11 mouse cellular contexts compared by ENCODE assay signal in genomic region chr10:84658088-84658848, GRCm38 (mm10). TPM values are rescaled to one million over a fixed set of nuclear protein-coding genes. Genes with fewer than 3 reads are reported as not detected.
DNase-seq lines count a peak whose midpoint lies in the region; ATAC-seq lines count a peak whose summit lies in the region.
"Had no signal": no experiment of that assay in that cellular context is flagged by ENCODE, and none has a peak within 500 bp of the region (broad histone marks: within the 10 kb centered on the region; RNA-seq: fewer than 3 reads in every experiment).

No protein-coding gene starts in this region.

- H3K4me3 ChIP-seq in heart, embryonic 15.5 days: no peak overlapping the region
- no peak overlapping the region for H3K4me3 ChIP-seq in heart, embryonic 12.5 days
- H3K4me3 ChIP-seq in neural tube, embryonic 13.5 days: no peak overlapping the region
- H3K4me3 ChIP-seq in midbrain, embryonic 11.5 days (ENCODE audit: low read depth, low read length): no peak overlapping the region
- H3K4me3 ChIP-seq: embryonic facial prominence, embryonic 13.5 days had no signal

- peaks cover 18% of the 10 kb centered on the region for H3K4me1 ChIP-seq in heart, embryonic 15.5 days (replicated peaks)
- H3K4me1 ChIP-seq in heart, embryonic 12.5 days (replicated peaks): peaks cover 17% of the 10 kb centered on the region
- peaks cover 22% of the 10 kb centered on the region for H3K4me1 ChIP-seq in neural tube, embryonic 13.5 days (replicated peaks)
- peaks cover 23% of the 10 kb centered on the region for H3K4me1 ChIP-seq in midbrain, embryonic 11.5 days (ENCODE audit: control insufficient read depth, insufficient read depth, low read length)
- H3K4me1 ChIP-seq: embryonic facial prominence, embryonic 13.5 days had no signal

- no peak for DNase-seq in neural tube, embryonic 10.5 days (ENCODE audit: extremely low spot score, low spot score)
- peak; percentile 89 for DNase-seq in midbrain, embryonic 11.5 days (ENCODE audit: low spot score, missing footprints)
- DNase-seq in spleen, postnatal 4 days (ENCODE audit: low spot score in 2 of 2): no peak
- no peak for DNase-seq in urinary bladder, postnatal 10 days (ENCODE audit: low spot score)
- no peak for DNase-seq in left cerebral cortex, adult 18-20 months (ENCODE audit: low spot score in 2 of 2)
- DNase-seq: adrenal gland, postnatal 10 days had no signal

- H3K9me3 ChIP-seq in heart, embryonic 15.5 days (replicated peaks): no peaks in the 10 kb centered on the region
- no peaks in the 10 kb centered on the region; the same call in 1 of the 2 replicates for H3K9me3 ChIP-seq in heart, embryonic 12.5 days (replicated peaks)
- no peaks in the 10 kb centered on the region for H3K9me3 ChIP-seq in neural tube, embryonic 13.5 days
- no peaks in the 10 kb centered on the region for H3K9me3 ChIP-seq in midbrain, embryonic 11.5 days (ENCODE audit: control insufficient read depth, low read length)
- H3K9me3 ChIP-seq: embryonic facial prominence, embryonic 13.5 days had no signal

- H3K4me2 ChIP-seq in heart, embryonic 15.5 days: no peak overlapping the region
- H3K4me2 ChIP-seq in heart, embryonic 12.5 days: no peak overlapping the region
- H3K4me2 ChIP-seq in neural tube, embryonic 13.5 days: no peak overlapping the region
- H3K4me2 ChIP-seq in midbrain, embryonic 11.5 days: no peak overlapping the region
- H3K4me2 ChIP-seq: embryonic facial prominence, embryonic 13.5 days; liver, embryonic 11.5 days had no signal

- H3K36me3 ChIP-seq in heart, embryonic 15.5 days: peaks cover 10% of the 10 kb centered on the region
- H3K36me3 ChIP-seq in heart, embryonic 12.5 days: peaks cover 24% of the 10 kb centered on the region
- peaks cover 20% of the 10 kb centered on the region for H3K36me3 ChIP-seq in neural tube, embryonic 13.5 days
- H3K36me3 ChIP-seq in midbrain, embryonic 11.5 days (ENCODE audit: control insufficient read depth, insufficient read depth, low read length): 0 out of 2 replicates have a peak, but pooled peaks cover 2% of the 10 kb centered on the region

- 70% methylated on average over 18 of the region's 18 CpGs for WGBS in heart, embryonic 15.5 days
- 63% methylated on average over 18 of the region's 18 CpGs for WGBS in heart, embryonic 12.5 days
- 47% methylated on average over 18 of the region's 18 CpGs for whole genome bisulfite sequencing in neural tube, embryonic 13.5 days
- WGBS in midbrain, embryonic 11.5 days: 31% methylated on average over 18 of the region's 18 CpGs

- H3K27ac ChIP-seq in heart, embryonic 15.5 days: peak overlapping the region; percentile 60
- no peak overlapping the region for H3K27ac ChIP-seq in heart, embryonic 12.5 days (ENCODE audit: poor library complexity, severe bottlenecking)
- H3K27ac ChIP-seq in neural tube, embryonic 13.5 days (replicated peaks): peak overlapping the region; percentile 74
- peak overlapping the region; percentile 16; the same call in 1 of the 2 replicates for H3K27ac ChIP-seq in midbrain, embryonic 11.5 days (ENCODE audit: low read depth, low read length)
- H3K27ac ChIP-seq: embryonic facial prominence, embryonic 13.5 days had no signal

- no peaks in the 10 kb centered on the region for H3K27me3 ChIP-seq in heart, embryonic 15.5 days
- H3K27me3 ChIP-seq in heart, embryonic 12.5 days (replicated peaks): no peaks in the 10 kb centered on the region
- no peaks in the 10 kb centered on the region for H3K27me3 ChIP-seq in neural tube, embryonic 13.5 days
- H3K27me3 ChIP-seq in midbrain, embryonic 11.5 days (ENCODE audit: control insufficient read depth, insufficient read depth, low read length): no peaks in the 10 kb centered on the region
- H3K27me3 ChIP-seq: embryonic facial prominence, embryonic 13.5 days had no signal

- ATAC-seq in heart, embryonic 15.5 days (replicated peaks; ENCODE audit: insufficient number of reproducible peaks, insufficient read depth, low FRiP score, low read depth): no peak
- no peak for ATAC-seq in heart, embryonic 12.5 days (ENCODE audit: insufficient number of reproducible peaks, low FRiP score)
- ATAC-seq in neural tube, embryonic 13.5 days (ENCODE audit: low read depth): no peak
- ATAC-seq in midbrain, embryonic 11.5 days (ENCODE audit: low FRiP score): no peak

- H3K9ac ChIP-seq in heart, embryonic 15.5 days: no peak overlapping the region
- no peak overlapping the region for H3K9ac ChIP-seq in heart, embryonic 12.5 days
- H3K9ac ChIP-seq in neural tube, embryonic 13.5 days: no peak overlapping the region
- H3K9ac ChIP-seq in midbrain, embryonic 11.5 days (ENCODE audit: low read length): peak overlapping the region; percentile 9; the same call in 1 of the 2 replicates
- H3K9ac ChIP-seq: embryonic facial prominence, embryonic 13.5 days had no signal

RNA-seq across cellular contexts. Expression of gene Polr3b, which starts 36.2 kb away (rescaled TPM):
- 8.0 and 8.9 TPM in 2 replicates for polyA plus RNA-seq in heart, embryonic 15.5 days (2015; fragmentation: Nextera tagmentation; extraction: Ambion mirVana)
- polyA plus RNA-seq in heart, embryonic 12.5 days (2016; fragmentation: Nextera tagmentation; extraction: Ambion mirVana): 13.3 and 13.4 TPM in 2 replicates
- 15.7 and 16.2 TPM in 2 replicates for polyA plus RNA-seq in neural tube, embryonic 13.5 days (2015; fragmentation: Nextera tagmentation; extraction: Ambion mirVana)
- 16.0 and 18.0 TPM in 2 replicates for polyA plus RNA-seq in midbrain, embryonic 11.5 days (2014; fragmentation: Nextera tagmentation; extraction: Ambion mirVana)
- total RNA-seq in left cerebral cortex, adult 18-20 months (2021): 10 to 100 TPM; 15.0 to 16.3 TPM
